Mouse (Mus musculus) megakaryocyte, embryonic 14.5 days (primary cell): ENCODE measurements around the gene Clrn3.

Experiments used
- FLI1 ChIP-seq: IDR thresholded peaks from 2 replicates; pipeline ENCODE4 v1.6.1; 2012; ENCODE audit warnings: low read length, inconsistent platforms, mixed read lengths
- GATA1 ChIP-seq: IDR thresholded peaks from 3 replicates; pipeline ENCODE4 v1.6.1; 2012; ENCODE audit warnings: mixed read lengths, low read length, inconsistent platforms, borderline replicate concordance

GRCm38 (mm10) chr7:135486645-135487382 is 41.6 kb downstream of the Clrn3 start:
- TF ChIP-seq GATA1 (no peak), FLI1 (no peak)
